Mouse (Mus musculus): ENCODE results near the gene Mettl1.

DNA sequence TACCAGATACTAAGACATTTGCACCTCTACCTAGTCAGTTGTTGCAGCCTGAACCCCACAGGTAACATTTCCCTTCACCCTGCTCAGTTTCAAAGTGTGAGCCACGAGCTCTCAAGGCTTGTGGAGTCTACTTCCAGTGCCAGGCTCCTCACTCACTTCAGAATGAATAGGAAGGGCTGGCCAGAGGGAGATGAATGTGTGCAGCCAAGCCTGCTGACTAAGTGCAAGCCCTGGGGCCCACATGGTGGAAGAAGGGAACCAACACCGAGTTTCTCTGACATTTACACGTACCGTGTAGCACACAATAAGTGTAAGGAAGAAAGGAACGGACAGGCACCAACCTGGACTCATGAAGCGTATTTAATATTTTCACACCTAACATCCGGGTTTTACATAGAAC lies 37.4 kb upstream of the Mettl1 start:
- TF ChIP-seq CTCF (IDR thresholded peaks at IDR 0.05; ENCODE audit: low read depth, low read length): no peak
- no peak for TF ChIP-seq TAL1 (conservative IDR thresholded peaks at IDR 0.05; ENCODE audit: low read depth, low read length)
- no peak for TF ChIP-seq POLR2AphosphoS5 (IDR thresholded peaks at IDR 0.05; ENCODE audit: insufficient replicate concordance, low read depth, low read length)
- no peak for TF ChIP-seq GATA1 (IDR thresholded peaks at IDR 0.05; ENCODE audit: borderline replicate concordance, low read length)

Measured in G1E (cell line).